Mouse (Mus musculus) lung, embryonic 16.5 days (tissue): Measurements from ENCODE around the gene Anapc15-ps. TPM values are rescaled to one million over a fixed set of nuclear protein-coding genes. Genes with fewer than 3 reads are reported as not detected.
A peak's percentile ranks its signal among the peaks of the same experiment; 100 is the strongest.

ENCODE experiments used
- ATAC-seq: fragments of 200-750 bp; cut with Nextera tagmentation; 2 replicates; pipeline ENCODE4 v1.8.0; 2017; ENCODE audit warnings: low read depth, mild to moderate bottlenecking, moderate library complexity
- H3K27ac ChIP-seq: fragments of 300-500 bp; sonication (generic); 2 replicates; pipeline ENCODE4 v1.5.1; 2014; ENCODE audit warnings: mild to moderate bottlenecking, control low read depth, low read length
- H3K27me3 ChIP-seq: fragments of 300-500 bp; sonication (generic); 2 replicates; pipeline ENCODE4 v1.6.1; 2014; ENCODE audit warnings: low read depth, low read length, mixed read lengths; ENCODE audit not compliant: control insufficient read depth, insufficient read depth
- H3K36me3 ChIP-seq: fragments of 300-500 bp; sonication (generic); 2 replicates; pipeline ENCODE4 v1.6.1; 2014; ENCODE audit warnings: low read length; ENCODE audit not compliant: control insufficient read depth, insufficient read depth
- H3K4me1 ChIP-seq: fragments of 300-500 bp; sonication (generic); replicated peaks from 2 replicates; pipeline ENCODE4 v1.6.1; 2014; ENCODE audit warnings: low read length, mixed read lengths; ENCODE audit not compliant: control insufficient read depth, insufficient read depth
- H3K4me2 ChIP-seq: fragments of 300-500 bp; sonication (generic); 2 replicates; pipeline ENCODE4 v1.6.1; 2014; ENCODE audit warnings: low read depth, low read length, control low read depth
- H3K4me3 ChIP-seq: fragments of 300-500 bp; sonication (generic); 2 replicates; pipeline ENCODE4 v1.5.1; 2014; ENCODE audit warnings: mild to moderate bottlenecking, low read length, control low read depth
- H3K9ac ChIP-seq: fragments of 300-500 bp; sonication (generic); 2 replicates; pipeline ENCODE4 v1.6.1; 2014; ENCODE audit warnings: low read length, control low read depth
- H3K9me3 ChIP-seq: fragments of 300-500 bp; sonication (generic); 2 replicates; pipeline ENCODE4 v1.6.1; 2016; ENCODE audit warnings: low read length; ENCODE audit not compliant: control insufficient read depth
- WGBS: fragments of 180-500 bp; shearing (Covaris S2); extraction: QIAGEN DNeasy Blood & Tissue Kit; methylation state at CpG from one replicate; pipeline ENCODE4 v1.1.7; 2014; 5-methylcytosine and 5-hydroxymethylcytosine counted together
- polyA plus RNA-seq: library from polyadenylated mRNA; unstranded; fragments of >200 nt; fragmentation: Nextera tagmentation; extraction: Ambion mirVana; gene quantifications from 2 replicates; pipeline ENCODE4 v1.2.1, GENCODE M21; 2015

Gene Anapc15-ps
- polyA plus RNA-seq, 1 experiment from 2014 or later = not detected

- Histone ChIP-seq H3K36me3 (no peaks in the 10 kb centered on the region), H3K4me2 (no peak overlapping the region), H3K27me3 (no peaks in the 10 kb centered on the region), H3K27ac (no peak overlapping the region), H3K4me3 (no peak overlapping the region), H3K4me1 (peaks cover 5% of the 10 kb centered on the region; the same call in 1 of the 2 replicates), H3K9ac (no peak overlapping the region), H3K9me3 (no peaks in the 10 kb centered on the region)
- ATAC-seq = no peak
- 88% methylated on average over 4 of the region's 4 CpGs for WGBS
Measured at GRCm38 (mm10) chr10:95684250-95684649, 11.0 kb upstream of the Anapc15-ps start.

GRCm38 (mm10) chr10:95683735-95684134 lies 10.5 kb upstream of the Anapc15-ps start:
- H3K9me3 ChIP-seq = no peaks in the 10 kb centered on the region
- no peak overlapping the region for H3K4me2 ChIP-seq
- H3K9ac ChIP-seq = no peak overlapping the region
- WGBS = 92% methylated on average over 3 of the region's 3 CpGs
- no peak overlapping the region for H3K27ac ChIP-seq
- H3K4me1 ChIP-seq = peaks cover 5% of the 10 kb centered on the region; the same call in 1 of the 2 replicates
- H3K27me3 ChIP-seq = no peaks in the 10 kb centered on the region
- no peak overlapping the region for H3K4me3 ChIP-seq
- no peaks in the 10 kb centered on the region for H3K36me3 ChIP-seq
- no peak for ATAC-seq

GRCm38 (mm10) chr10:95682964-95683363 lies 9.7 kb upstream of the Anapc15-ps start:
- ATAC-seq = no peak

GRCm38 (mm10) chr10:95682091-95682740 lies 9.0 kb upstream of the Anapc15-ps start:
- H3K4me2 ChIP-seq = no peak overlapping the region
- WGBS = 66% methylated on average over 9 of the region's 9 CpGs
- H3K9ac ChIP-seq = no peak overlapping the region
- H3K36me3 ChIP-seq = no peaks in the 10 kb centered on the region
- no peaks in the 10 kb centered on the region for H3K27me3 ChIP-seq
- H3K27ac ChIP-seq = no peak overlapping the region
- peaks cover 12% of the 10 kb centered on the region for H3K4me1 ChIP-seq
- no peak overlapping the region for H3K4me3 ChIP-seq
- ATAC-seq = no peak
- H3K9me3 ChIP-seq = no peaks in the 10 kb centered on the region

More at GRCm38 (mm10) chr10:95682964-95683363, 9.7 kb upstream of the Anapc15-ps start:
- H3K4me1 ChIP-seq = peaks cover 6% of the 10 kb centered on the region
- H3K4me2 ChIP-seq = no peak overlapping the region
- no peaks in the 10 kb centered on the region for H3K27me3 ChIP-seq
- 62% methylated on average over 10 of the region's 10 CpGs for WGBS
- H3K9me3 ChIP-seq = no peaks in the 10 kb centered on the region
- H3K36me3 ChIP-seq = no peaks in the 10 kb centered on the region
- no peak overlapping the region for H3K27ac ChIP-seq
- no peak overlapping the region for H3K9ac ChIP-seq
- H3K4me3 ChIP-seq = no peak overlapping the region

GRCm38 (mm10) chr10:95681481-95681880 lies 8.2 kb upstream of the Anapc15-ps start:
- WGBS = 72% methylated on average over 4 of the region's 4 CpGs
- Histone ChIP-seq H3K4me3 (no peak overlapping the region), H3K9ac (no peak overlapping the region), H3K4me2 (peak overlapping the region; percentile 16; the same call in 1 of the 2 replicates), H3K27ac (no peak overlapping the region), H3K4me1 (peaks cover 12% of the 10 kb centered on the region), H3K27me3 (no peaks in the 10 kb centered on the region), H3K9me3 (no peaks in the 10 kb centered on the region), H3K36me3 (no peaks in the 10 kb centered on the region)
- ATAC-seq = no peak

- Histone ChIP-seq H3K27me3 (no peaks in the 10 kb centered on the region), H3K4me1 (peaks cover 12% of the 10 kb centered on the region), H3K4me2 (peak overlapping the region; percentile 26; the same call in 1 of the 2 replicates), H3K4me3 (peak overlapping the region; percentile 14), H3K9ac (peak overlapping the region; percentile 5; the same call in 1 of the 2 replicates), H3K27ac (no peak overlapping the region), H3K9me3 (no peaks in the 10 kb centered on the region), H3K36me3 (no peaks in the 10 kb centered on the region)
- WGBS = 58% methylated on average over 7 of the region's 7 CpGs
- ATAC-seq = peak; percentile 40; the same call in 1 of the 2 replicates
Measured at GRCm38 (mm10) chr10:95681058-95681440, 7.8 kb upstream of the Anapc15-ps start.

- 53% methylated on average over 28 of the region's 28 CpGs for WGBS
- Histone ChIP-seq H3K36me3 (no peaks in the 10 kb centered on the region), H3K27ac (no peak overlapping the region), H3K9ac (peak overlapping the region; percentile 5; the same call in 1 of the 2 replicates), H3K4me2 (peak overlapping the region; percentile 26), H3K9me3 (no peaks in the 10 kb centered on the region), H3K4me3 (peak overlapping the region; percentile 14), H3K4me1 (peaks cover 12% of the 10 kb centered on the region), H3K27me3 (no peaks in the 10 kb centered on the region)
- peak; percentile 59; the same call in 1 of the 2 replicates for ATAC-seq
Measured at GRCm38 (mm10) chr10:95680153-95681057, 7.2 kb upstream of the Anapc15-ps start.

- WGBS = 82% methylated on average over 5 of the region's 5 CpGs
- Histone ChIP-seq H3K4me1 (peaks cover 10% of the 10 kb centered on the region), H3K9ac (no peak overlapping the region), H3K4me2 (no peak overlapping the region), H3K27ac (no peak overlapping the region), H3K9me3 (no peaks in the 10 kb centered on the region), H3K36me3 (no peaks in the 10 kb centered on the region), H3K27me3 (no peaks in the 10 kb centered on the region), H3K4me3 (no peak overlapping the region)
- ATAC-seq = no peak
Measured at GRCm38 (mm10) chr10:95679131-95679530, 5.9 kb upstream of the Anapc15-ps start.

GRCm38 (mm10) chr10:95678661-95679060 lies 5.4 kb upstream of the Anapc15-ps start:
- H3K4me2 ChIP-seq = no peak overlapping the region
- WGBS = 72% methylated on average over 2 of the region's 2 CpGs
- H3K27me3 ChIP-seq = no peaks in the 10 kb centered on the region
- ATAC-seq = no peak
- H3K27ac ChIP-seq = no peak overlapping the region
- peaks cover 10% of the 10 kb centered on the region for H3K4me1 ChIP-seq
- H3K9ac ChIP-seq = no peak overlapping the region
- H3K36me3 ChIP-seq = no peaks in the 10 kb centered on the region
- no peaks in the 10 kb centered on the region for H3K9me3 ChIP-seq
- no peak overlapping the region for H3K4me3 ChIP-seq
